Mouse (Mus musculus) embryo, embryonic 9.5 days (tissue): ENCODE data around the gene Spag7.
A peak's percentile ranks its signal among the peaks of the same experiment; 100 is the strongest.

Experiments
- DNase-seq: peaks from one replicate; pipeline ENCODE4 v3.0.0-alpha.2; 2017; ENCODE audit errors: extremely low spot score

Spag7 gene

DNA sequence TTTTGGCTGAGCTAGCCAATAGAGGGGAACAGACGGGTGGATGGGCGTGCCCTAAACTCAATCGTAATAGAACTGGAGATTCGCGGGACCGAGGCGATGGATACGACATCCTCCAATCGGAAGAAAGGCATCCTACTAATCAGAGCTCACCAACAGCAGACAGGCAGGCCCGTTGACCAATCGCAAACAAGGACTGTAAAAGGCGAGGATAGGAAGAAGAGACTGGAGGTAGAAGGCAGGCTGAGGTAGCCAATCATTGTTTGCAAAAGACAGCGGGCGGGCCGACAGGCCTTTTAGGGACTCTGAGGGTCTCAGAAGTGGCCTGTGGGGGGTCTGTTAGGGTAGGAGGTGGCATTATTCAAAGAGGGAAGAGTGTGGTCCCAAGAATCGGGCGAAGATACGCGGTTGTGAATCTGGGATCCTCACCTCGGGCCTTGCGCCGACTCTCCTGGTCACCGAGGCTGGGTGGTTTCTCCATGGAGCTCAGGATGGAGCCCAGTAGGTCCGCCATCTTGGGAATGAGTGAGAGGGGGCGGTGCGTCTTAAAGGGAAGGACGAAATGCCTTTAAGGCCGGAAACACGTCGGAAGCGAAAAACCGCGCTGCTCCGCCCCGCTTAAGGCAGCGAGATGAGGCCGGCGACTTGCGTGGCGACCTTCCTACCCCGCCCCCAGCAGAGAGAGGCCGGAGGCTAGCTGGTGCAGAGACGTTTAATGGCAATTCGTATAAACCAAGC is at the start of gene Spag7:
TSS of gene Spag7 (minus strand) at position 646 of the 735 bp plus-strand sequence.
- peak; percentile 96 for DNase-seq

- no peak for DNase-seq
These were observed 49.3 kb upstream of the Spag7 start for GRCm38 (mm10) chr11:70718481-70718880.

DNA sequence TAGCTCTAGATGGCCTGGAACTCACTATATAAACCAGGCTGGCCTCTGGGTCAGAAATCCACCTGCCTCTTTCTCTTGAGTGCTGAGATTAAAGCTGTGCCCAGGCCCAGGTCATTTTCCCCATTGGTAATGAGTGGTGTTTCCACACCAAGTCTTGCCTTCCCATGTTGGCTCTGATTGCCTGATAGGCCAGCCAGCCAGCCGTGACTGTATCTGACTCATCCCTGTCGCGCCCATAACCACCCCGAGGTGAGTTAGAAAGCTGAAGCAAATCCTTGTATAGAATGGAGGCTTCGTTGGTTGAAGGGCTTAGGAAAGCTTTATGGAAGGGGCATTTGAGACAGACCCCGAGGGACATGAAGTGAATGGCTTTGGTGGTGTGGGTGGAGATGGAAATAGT is 46.6 kb upstream of the Spag7 start:
- no peak for DNase-seq

GRCm38 (mm10) chr11:70713222-70713621 is 44.0 kb upstream of the Spag7 start:
- no peak for DNase-seq

GRCm38 (mm10) chr11:70711026-70711425 is 41.8 kb upstream of the Spag7 start:
- no peak for DNase-seq

DNA sequence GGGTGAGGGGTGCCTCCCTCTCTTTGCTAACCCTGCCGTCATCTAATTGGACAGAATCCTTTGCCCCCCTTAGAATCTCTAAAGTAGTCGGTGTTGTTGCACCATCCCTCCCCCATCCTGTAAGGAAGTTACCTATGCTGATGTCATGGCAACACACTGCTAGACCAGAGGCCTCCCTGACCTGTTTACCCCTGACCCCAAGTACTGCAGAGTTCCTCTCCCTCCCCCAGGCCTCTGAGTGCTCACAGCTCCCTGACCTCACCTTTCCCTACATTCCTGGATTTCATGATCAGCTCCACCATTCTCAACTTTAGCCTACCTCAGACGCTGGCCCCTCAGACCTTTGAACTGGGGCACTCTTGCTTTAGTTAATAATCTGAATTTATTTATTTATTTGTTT is 36.9 kb upstream of the Spag7 start:
- DNase-seq, result no peak

- no peak for DNase-seq
These were observed 33.6 kb upstream of the Spag7 start for GRCm38 (mm10) chr11:70702781-70703180.

DNA sequence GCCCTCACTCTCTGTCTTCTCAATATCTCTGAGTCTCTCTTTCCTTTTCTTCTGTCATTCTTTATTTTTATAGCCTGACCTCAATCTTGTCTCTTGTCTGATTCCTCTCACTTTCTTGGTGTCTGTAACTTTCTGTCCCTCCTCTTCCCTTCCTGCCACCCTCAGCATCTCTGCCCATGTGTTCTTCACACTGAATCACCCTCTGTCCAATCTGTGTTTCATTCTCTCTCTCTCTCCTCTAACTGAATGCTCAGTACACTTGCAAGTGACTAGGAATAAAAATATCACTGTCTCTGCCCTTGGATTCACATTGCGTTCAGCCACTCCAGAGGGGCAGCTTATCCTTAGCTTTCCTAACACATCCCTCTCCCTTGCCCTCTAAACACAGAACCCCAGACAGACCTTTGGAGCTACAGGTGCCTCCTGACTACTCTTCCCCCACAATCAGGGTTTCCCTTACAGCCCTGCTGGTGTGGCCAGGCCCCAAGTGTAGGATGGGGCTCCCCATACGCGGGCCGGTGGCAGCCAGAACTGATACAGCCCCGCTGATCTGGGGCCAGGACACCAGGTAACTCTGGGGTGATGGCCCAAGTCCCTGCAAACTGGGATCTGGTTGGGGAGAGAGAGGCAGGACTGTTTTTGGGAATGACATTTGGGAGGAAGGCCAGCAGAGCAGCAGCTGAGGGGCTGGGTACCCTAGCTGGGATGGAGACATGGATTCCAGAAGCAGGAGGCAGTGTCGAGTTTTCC is 32.9 kb upstream of the Spag7 start:
- no peak for DNase-seq

GRCm38 (mm10) chr11:70701221-70701955 is 32.2 kb upstream of the Spag7 start:
- DNase-seq, result no peak

- DNase-seq, result peak; percentile 74
These were observed 31.4 kb upstream of the Spag7 start for GRCm38 (mm10) chr11:70700613-70701012.

DNA sequence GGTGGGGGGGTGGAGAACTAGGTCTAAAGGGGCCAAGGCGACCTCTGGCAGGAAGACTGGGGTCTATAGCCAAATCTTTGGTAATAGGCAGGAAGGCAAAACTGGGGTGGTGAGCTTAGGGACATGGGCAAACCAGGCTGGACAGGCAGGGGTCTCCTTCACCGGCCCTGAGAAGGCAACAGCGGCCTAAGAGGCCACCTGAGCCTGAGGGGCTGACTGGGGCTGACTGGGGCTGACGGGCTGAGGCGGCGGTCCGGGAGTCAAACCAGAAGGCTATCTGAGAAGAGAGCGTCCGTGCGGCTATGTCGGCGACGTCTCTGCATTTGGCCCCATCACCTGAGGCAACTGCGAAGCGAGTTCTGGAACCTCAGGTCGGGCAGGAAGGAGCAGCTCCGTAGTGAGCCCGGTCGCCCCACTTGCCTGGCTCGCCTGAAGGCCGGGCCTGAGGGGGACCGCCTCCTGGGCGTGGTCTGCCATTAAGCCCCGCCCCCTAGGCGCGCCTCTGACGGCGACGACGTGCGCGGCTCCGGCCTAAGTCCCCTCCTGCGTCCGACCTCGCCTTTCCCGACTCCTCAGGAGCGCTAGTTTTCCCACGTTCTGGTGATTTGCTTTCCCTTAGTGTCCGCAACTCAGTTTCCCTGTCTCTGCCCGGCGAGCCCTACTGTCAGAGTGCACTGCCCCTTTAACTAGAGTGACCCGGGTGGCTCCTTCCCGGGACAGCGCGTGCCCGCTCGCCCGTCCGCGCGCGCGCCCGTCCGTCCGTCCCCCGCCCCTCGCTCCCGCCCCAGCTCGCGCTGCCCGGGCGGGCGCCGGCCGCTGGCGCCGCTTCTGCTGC is 30.7 kb upstream of the Spag7 start, which contains the start of the genes Inca1 and Kif1c:
TSS of gene Inca1 (minus strand) at position 434 of the 835 bp plus-strand sequence.
TSS of gene Kif1c (plus strand) at position 827 of the 835 bp plus-strand sequence.
- peak; percentile 95 for DNase-seq

- DNase-seq, result no peak
These were observed 29.8 kb upstream of the Spag7 start for GRCm38 (mm10) chr11:70699051-70699450.

- no peak for DNase-seq
These were observed 28.2 kb upstream of the Spag7 start for GRCm38 (mm10) chr11:70697376-70697775.

DNA sequence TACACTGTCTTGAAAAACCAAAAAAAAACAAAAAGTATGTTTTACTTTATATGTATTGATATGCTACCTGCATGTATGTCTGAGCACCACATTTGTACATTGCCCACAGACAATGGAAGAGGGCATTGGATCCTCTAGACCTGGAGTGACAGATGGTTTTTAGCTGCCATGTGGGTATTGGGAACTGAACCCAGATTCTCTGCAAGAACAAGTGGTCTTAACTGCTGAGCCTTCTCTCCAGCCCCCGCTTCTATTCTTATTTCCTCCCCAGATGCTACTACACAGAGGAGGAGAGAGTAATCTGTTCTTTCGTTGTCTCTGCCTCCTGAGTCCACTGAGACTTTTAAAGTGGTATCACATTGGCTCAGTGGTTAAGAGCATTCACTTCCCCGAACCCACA is 24.3 kb upstream of the Spag7 start:
- DNase-seq, result no peak

DNA sequence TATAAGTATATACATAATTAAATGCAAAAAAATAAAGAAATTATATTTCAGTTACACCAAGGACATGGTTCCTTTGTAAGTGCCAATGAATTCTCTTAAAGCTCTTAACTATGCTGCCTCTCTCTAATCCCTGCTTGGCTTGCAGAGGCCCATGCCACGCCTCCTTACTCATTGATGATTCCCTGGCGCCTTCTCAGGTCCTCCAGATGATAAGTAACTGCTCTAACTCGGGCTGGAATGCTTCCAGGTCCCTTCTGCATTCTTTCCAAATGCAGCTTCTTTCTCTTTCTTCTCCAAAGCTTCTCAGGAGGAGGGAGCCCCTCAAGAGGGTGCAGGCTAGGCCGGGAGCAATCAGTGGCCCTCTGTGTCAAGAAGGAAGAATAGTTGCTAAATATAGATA is 20.4 kb upstream of the Spag7 start:
- DNase-seq, result no peak

DNA sequence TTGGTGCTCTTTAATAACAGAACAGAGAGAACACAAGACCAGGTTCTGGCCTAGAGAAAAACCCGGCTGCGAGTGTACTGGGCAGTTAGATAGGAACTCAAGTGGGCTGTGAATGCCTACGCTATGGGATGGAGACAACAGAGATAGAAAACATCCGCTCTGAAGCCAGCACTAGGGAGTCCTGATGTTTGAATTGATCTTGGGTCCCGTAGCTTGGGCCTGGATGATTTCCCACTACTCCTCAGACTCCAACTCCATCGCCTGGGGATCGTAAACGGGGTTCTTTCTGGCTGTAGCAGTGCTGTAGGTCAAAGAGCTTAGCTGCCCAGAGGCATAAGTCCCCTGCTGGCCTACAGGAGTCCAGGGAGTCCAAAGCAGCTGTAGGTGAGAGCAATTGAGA is 19.2 kb upstream of the Spag7 start:
- DNase-seq, result no peak

DNA sequence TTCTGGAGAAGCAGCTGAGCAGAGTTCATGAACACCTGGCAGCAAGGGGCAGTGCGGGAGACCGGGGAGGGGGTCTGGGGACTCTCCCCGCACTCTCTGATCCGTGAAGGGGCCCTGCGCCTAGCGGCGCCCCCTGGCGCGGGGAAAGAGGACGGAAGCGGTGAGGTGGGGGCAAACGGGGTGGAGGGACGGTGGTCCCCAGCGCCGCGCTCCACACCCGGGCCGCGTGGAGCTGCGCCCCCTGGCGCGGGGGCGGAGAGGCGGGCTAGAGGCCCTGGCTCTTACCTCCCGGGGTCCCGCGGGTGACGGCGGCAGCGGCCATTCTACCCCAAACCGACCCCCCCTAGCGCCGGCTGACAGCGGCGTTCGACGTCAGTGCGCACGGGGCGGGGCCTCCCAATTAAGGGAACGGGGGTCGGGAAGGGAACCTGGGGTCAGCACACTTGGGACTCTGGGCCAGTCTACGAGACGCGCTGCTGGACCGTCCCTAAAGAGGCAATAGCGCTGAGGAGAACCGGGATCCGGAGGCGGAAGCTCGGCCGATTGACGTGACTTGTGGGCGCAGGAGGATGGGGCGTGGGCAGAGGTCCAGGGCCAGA is 18.5 kb upstream of the Spag7 start, which contains the start of gene Camta2:
TSS of gene Camta2 (minus strand) at position 505 of the 599 bp plus-strand sequence.
- DNase-seq, result peak; percentile 94

DNA sequence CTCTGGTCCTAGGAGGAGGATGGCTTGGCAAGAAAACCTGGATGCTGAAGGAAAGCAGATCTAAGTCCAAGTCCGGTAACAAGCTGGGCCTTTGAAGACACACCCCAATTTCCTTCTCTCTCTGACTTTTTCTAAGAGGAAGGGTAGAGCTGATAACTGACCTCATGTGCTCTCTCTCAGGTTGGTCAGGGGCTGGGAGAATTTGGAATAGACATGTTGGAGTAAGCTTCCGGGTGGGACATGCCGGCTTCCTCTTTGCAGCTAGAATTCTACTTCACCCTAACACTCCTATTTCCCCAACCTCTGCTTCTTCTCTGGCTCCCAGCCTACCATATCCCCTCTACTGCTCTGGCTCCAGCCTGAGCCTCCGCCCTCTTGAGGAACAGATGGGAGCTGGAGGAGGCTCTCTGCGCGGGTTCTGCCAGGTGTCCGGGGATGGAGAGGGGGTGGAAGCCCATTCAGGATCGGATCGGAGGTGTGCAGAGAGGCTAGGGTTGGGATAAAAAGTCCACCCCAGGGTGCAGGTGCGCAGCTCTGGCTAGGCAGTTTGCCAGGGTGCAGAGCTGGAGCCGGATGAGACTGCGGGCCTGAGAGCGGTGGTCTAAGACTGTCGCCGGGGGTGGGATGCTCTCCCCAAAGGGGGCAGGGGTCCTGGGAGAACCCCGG is 17.8 kb upstream of the Spag7 start:
- no peak for DNase-seq

GRCm38 (mm10) chr11:70683640-70684039 is 14.4 kb upstream of the Spag7 start:
- no peak for DNase-seq

- peak; percentile 78 for DNase-seq
These were observed 12.8 kb upstream of the Spag7 start for GRCm38 (mm10) chr11:70681897-70682581.
